Mouse (Mus musculus): ENCODE results near the gene Mindy2. TPM values are rescaled to one million over a fixed set of nuclear protein-coding genes. Genes with fewer than 3 reads are reported as not detected.

The Mindy2 gene
- polyA plus RNA-seq, 1 experiment = 32.1 TPM

GRCm38 (mm10) chr9:70675117-70675516 lies 18.1 kb upstream of the Mindy2 start:
- Histone ChIP-seq H3K4me1 (ENCODE audit: control insufficient read depth, insufficient read depth, insufficient read length, low read length) (no peaks in the 10 kb centered on the region), H3K27ac (replicated peaks; ENCODE audit: low read depth, low read length) (no peak overlapping the region), H3K4me3 (ENCODE audit: insufficient read depth, low read depth, low read length) (no peak overlapping the region)

DNA sequence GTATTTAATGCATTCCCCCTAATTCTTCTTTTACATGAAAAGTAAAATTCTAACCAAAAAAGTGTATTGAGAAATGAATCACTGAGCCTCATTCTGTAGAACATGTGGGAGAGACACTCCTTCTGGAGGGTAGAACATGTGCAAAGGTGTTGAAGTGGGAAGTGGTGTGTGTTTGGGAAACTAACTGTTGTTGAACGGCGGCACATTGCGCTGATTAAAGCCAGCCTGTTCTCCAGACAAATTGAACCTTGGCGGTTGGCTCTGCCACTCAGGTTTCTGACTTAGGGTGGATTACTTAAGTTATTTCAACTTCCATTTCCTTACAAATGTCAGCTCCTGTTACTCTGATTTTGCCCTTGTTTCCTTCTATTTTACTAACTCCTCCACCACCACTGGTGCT lies 16.7 kb upstream of the Mindy2 start:
- no peak overlapping the region for H3K4me3 ChIP-seq (ENCODE audit: insufficient read depth, low read depth, low read length)
- no peak overlapping the region for H3K27ac ChIP-seq (replicated peaks; ENCODE audit: low read depth, low read length)
- no peaks in the 10 kb centered on the region for H3K4me1 ChIP-seq (ENCODE audit: control insufficient read depth, insufficient read depth, insufficient read length, low read length)

- Histone ChIP-seq H3K4me3 (ENCODE audit: insufficient read depth, low read depth, low read length) (no peak overlapping the region), H3K4me1 (ENCODE audit: control insufficient read depth, insufficient read depth, insufficient read length, low read length) (no peaks in the 10 kb centered on the region), H3K27ac (replicated peaks; ENCODE audit: low read depth, low read length) (no peak overlapping the region)
Observed at GRCm38 (mm10) chr9:70671772-70672579, 15.0 kb upstream of the Mindy2 start.

- no peak overlapping the region for H3K4me3 ChIP-seq (ENCODE audit: insufficient read depth, low read depth, low read length)
- no peak overlapping the region for H3K27ac ChIP-seq (replicated peaks; ENCODE audit: low read depth, low read length)
- H3K4me1 ChIP-seq (ENCODE audit: control insufficient read depth, insufficient read depth, insufficient read length, low read length) = no peaks in the 10 kb centered on the region
Observed at GRCm38 (mm10) chr9:70671278-70671677, 14.3 kb upstream of the Mindy2 start.

GRCm38 (mm10) chr9:70670381-70670780 lies 13.4 kb upstream of the Mindy2 start:
- Histone ChIP-seq H3K27ac (replicated peaks; ENCODE audit: low read depth, low read length) (no peak overlapping the region), H3K4me1 (ENCODE audit: control insufficient read depth, insufficient read depth, insufficient read length, low read length) (no peaks in the 10 kb centered on the region), H3K4me3 (ENCODE audit: insufficient read depth, low read depth, low read length) (no peak overlapping the region)

- no peaks in the 10 kb centered on the region for H3K4me1 ChIP-seq (ENCODE audit: control insufficient read depth, insufficient read depth, insufficient read length, low read length)
- H3K4me3 ChIP-seq (ENCODE audit: insufficient read depth, low read depth, low read length) = no peak overlapping the region
- H3K27ac ChIP-seq (replicated peaks; ENCODE audit: low read depth, low read length) = no peak overlapping the region
Observed at GRCm38 (mm10) chr9:70669197-70669596, 12.2 kb upstream of the Mindy2 start.

DNA sequence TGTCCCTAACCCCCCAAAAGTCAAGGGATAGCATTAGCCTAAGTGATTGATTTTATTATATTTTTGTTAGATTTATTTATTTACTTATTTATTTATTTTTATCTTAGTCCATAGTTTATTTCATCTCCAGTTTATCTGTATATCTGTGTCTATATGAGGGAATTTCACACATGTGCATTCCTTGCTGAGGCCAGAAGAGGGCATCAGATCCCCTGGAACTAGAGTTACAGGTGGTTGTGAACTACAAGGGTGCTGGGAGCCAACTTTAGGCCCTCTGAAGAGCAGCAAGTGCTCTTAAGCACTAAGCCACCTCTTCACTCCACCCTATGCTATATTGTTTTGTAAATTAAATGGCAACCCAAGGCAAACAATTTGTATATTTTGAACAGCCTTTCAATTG lies 11.1 kb upstream of the Mindy2 start:
- H3K27ac ChIP-seq (replicated peaks; ENCODE audit: low read depth, low read length) = no peak overlapping the region
- no peak overlapping the region for H3K4me3 ChIP-seq (ENCODE audit: insufficient read depth, low read depth, low read length)
- no peaks in the 10 kb centered on the region for H3K4me1 ChIP-seq (ENCODE audit: control insufficient read depth, insufficient read depth, insufficient read length, low read length)

GRCm38 (mm10) chr9:70666811-70667210 lies 9.8 kb upstream of the Mindy2 start:
- Histone ChIP-seq H3K27ac (replicated peaks; ENCODE audit: low read depth, low read length) (no peak overlapping the region), H3K4me1 (ENCODE audit: control insufficient read depth, insufficient read depth, insufficient read length, low read length) (no peaks in the 10 kb centered on the region), H3K4me3 (ENCODE audit: insufficient read depth, low read depth, low read length) (no peak overlapping the region)

GRCm38 (mm10) chr9:70665372-70666145 lies 8.6 kb upstream of the Mindy2 start:
- Histone ChIP-seq H3K4me3 (ENCODE audit: insufficient read depth, low read depth, low read length) (no peak overlapping the region), H3K27ac (replicated peaks; ENCODE audit: low read depth, low read length) (no peak overlapping the region)

GRCm38 (mm10) chr9:70664847-70665246 lies 7.9 kb upstream of the Mindy2 start:
- Histone ChIP-seq H3K4me3 (ENCODE audit: insufficient read depth, low read depth, low read length) (no peak overlapping the region), H3K4me1 (ENCODE audit: control insufficient read depth, insufficient read depth, insufficient read length, low read length) (no peaks in the 10 kb centered on the region), H3K27ac (replicated peaks; ENCODE audit: low read depth, low read length) (no peak overlapping the region)

More at GRCm38 (mm10) chr9:70665372-70666145, 8.6 kb upstream of the Mindy2 start:
- no peaks in the 10 kb centered on the region for H3K4me1 ChIP-seq (ENCODE audit: control insufficient read depth, insufficient read depth, insufficient read length, low read length)

DNA sequence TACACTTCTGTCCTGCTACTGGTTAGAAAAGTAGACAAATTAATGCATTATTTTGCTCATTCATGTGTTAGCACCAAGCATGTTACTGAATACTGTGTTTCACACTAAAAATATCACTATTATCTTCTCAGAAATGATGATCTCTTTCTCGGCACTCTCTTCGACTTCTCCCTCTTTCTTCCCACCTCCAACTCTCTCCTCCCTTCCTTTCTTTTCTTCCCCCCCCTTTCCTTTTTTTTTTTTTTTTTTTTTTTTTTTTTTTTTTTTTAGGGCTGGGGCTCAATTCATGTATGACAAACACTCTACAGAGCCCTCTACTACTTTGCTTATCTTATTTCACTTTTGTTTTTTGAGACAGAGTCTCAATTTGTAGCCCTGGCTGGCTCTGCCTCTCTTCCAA lies 1.3 kb upstream of the Mindy2 start:
- H3K4me1 ChIP-seq (ENCODE audit: control insufficient read depth, insufficient read depth, insufficient read length, low read length) = peaks cover 3% of the 10 kb centered on the region
- no peak overlapping the region for H3K27ac ChIP-seq (replicated peaks; ENCODE audit: low read depth, low read length)
- H3K4me3 ChIP-seq (ENCODE audit: insufficient read depth, low read depth, low read length) = no peak overlapping the region

DNA sequence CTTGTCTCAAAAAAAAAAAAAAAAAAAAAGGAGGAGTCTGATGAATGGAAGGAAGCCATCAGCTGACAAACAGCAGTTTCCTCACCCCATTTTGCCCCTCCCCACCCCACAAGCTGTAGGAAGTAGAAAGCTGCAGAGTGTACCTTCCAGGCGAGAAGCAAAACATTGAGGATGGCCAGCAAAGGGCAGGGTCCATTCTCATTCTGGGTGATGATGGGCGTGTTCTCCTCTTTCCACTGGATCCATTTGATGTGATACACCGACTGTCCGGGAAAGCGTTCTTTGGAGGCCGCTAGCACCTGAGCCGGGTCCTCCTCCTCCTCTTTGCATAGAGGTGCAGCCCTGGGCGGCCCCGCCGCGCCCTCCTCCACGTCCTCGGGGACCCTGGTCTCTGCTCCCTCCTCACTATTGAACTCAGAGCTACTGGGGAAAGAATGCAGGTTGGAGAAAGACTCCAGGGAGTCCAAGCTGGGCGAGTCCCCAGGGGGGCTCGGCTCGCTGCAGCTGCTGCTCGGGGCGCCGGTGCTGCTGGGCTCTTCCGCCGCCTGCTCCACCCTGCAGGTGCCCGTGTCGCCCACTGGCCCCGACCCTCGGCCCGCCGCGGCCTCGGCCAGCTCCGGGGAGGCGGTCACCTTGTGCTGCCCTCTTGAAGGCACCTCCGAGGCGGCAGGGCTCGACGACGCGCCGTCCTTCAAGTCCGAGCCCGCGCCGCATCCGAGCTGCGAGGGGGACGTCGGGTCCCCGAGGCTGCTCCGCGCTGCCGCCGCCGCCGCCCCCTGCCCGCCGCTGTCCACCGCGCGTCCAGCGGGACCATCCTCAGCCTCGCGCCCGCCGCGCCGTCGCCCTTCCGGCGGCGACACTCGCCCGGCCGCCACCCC lies 605 bp downstream of the Mindy2 start, which contains the start of gene Gm10642:
Gene Gm10642 (plus strand): TSS at position 122 of the 878 bp plus-strand sequence.
- Histone ChIP-seq H3K4me3 (ENCODE audit: insufficient read depth, low read depth, low read length) (peak within 1 kb of the TSS; percentile 89), H3K4me1 (ENCODE audit: control insufficient read depth, insufficient read depth, insufficient read length, low read length) (peaks cover 3% of the 10 kb centered on the region), H3K27ac (replicated peaks; ENCODE audit: low read depth, low read length) (peak within 1 kb of the TSS; percentile 75)

DNA sequence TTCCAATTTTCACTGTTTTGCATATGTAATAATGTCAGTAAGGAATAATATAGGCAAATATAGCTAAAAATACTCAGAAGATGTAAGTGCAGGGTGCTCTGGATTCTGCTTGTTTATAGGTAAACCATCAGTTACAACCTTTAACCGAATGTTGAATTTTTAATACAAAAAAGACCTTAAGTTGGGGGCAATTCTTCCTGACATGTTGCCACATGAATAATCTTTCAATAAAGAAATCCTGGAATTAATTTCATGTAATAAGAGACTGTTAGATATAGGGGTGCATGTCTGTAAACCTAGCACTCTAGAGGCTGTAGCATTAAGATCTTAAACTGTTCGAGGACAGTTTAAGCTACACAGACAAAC lies 1.2 kb downstream of the Mindy2 start:
- H3K4me1 ChIP-seq (ENCODE audit: control insufficient read depth, insufficient read depth, insufficient read length, low read length) = peaks cover 3% of the 10 kb centered on the region
- no peak overlapping the region for H3K27ac ChIP-seq (replicated peaks; ENCODE audit: low read depth, low read length)
- H3K4me3 ChIP-seq (ENCODE audit: insufficient read depth, low read depth, low read length) = no peak overlapping the region

DNA sequence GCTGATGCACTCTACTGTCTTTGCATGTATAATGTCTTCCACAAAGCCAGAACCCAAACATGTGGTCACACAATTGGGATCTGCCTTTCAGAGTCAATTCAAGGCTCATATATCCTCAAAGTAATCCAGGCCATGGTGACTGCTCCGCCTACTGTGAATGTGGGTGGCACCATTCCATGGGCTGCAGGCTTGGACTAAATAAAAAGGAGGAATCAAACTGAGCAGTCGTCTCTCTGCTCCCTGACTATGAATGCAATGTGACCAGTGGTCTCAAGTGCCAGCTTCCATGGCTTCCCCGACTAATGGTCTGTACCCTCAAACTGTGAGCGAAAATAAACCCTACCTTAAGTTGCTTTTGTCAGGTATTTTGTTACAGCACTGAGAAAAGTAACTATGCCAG lies 2.5 kb downstream of the Mindy2 start:
- Histone ChIP-seq H3K4me3 (ENCODE audit: insufficient read depth, low read depth, low read length) (no peak overlapping the region), H3K4me1 (ENCODE audit: control insufficient read depth, insufficient read depth, insufficient read length, low read length) (peaks cover 3% of the 10 kb centered on the region), H3K27ac (replicated peaks; ENCODE audit: low read depth, low read length) (no peak overlapping the region)

GRCm38 (mm10) chr9:70653875-70654274 lies 3.1 kb downstream of the Mindy2 start:
- H3K4me3 ChIP-seq (ENCODE audit: insufficient read depth, low read depth, low read length) = no peak overlapping the region
- H3K27ac ChIP-seq (replicated peaks; ENCODE audit: low read depth, low read length) = no peak overlapping the region
- peaks cover 3% of the 10 kb centered on the region for H3K4me1 ChIP-seq (ENCODE audit: control insufficient read depth, insufficient read depth, insufficient read length, low read length)

Measured in brown adipose tissue, adult 24 weeks (tissue).